Mouse (Mus musculus): ENCODE measurements around the gene Pum1. TPM values are rescaled to one million over a fixed set of nuclear protein-coding genes. Genes with fewer than 3 reads are reported as not detected.
A peak's percentile ranks its signal among the peaks of the same experiment; 100 is the strongest.
"Not testable (repeated sequence)": the region's sequence is repeated elsewhere in the genome, so short reads cannot be mapped to it uniquely, and the experiment has no call there.

Pum1 gene
- polyA plus RNA-seq (2015; fragmentation: Nextera tagmentation; extraction: Ambion mirVana) = 43.8 and 48.5 TPM in 2 replicates

DNA sequence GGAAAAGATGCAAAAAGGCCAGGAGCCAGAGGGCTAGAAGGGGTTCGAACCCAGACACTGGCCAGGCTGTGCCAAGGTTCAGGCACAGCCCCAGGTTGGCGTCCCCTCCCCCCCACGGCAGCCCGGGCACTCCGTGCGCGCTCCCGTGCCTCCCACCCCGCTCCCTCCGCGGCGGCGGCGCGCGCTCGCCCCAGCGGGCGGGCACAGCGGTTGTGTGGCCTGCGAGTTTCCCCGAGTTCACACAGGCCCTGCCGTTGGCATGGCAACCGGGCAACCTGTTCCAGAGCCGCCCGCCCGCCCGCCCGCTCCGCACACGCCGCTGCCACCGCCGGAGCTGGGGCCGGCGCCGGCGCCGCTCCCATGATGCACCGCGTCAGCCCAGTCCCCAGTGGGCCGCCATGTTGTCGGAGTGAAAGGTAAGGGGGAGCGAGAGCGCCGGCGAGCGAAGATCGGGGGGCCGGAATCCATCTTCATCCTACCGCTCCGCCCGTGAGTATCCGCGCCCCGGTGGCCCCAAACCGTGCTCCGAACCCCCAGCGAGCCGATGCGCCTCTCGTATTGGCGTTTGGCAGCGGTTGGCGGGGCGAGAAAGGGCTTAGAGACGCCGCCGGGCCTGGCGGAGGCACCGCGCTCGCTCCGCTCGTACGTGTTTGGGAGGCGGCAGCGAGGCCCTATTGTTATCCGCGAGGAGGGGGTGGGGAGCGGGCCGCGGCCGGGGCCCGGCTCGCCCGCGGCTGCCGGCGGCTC, at the start of gene Pum1:
Pum1 (plus strand) TSS at position 343 of the 747 bp plus-strand sequence.
- peak; percentile 97 for DNase-seq (ENCODE audit: low spot score)

DNA sequence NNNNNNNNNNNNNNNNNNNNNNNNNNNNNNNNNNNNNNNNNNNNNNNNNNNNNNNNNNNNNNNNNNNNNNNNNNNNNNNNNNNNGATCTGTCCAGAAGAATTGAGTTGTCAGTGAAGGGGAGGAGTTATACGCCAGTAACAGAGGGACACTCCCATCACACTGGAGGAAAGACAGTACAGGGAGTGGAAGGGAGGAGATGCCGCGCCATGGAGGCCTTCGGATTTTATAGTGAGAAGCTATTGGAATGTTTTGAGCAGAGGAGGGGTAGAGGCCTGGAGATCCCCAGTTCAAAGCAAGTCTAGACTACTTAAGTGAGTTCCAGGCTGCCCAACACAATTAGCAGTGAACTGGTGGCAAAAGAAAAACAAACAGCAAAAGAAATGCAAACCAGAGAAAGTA, 33.7 kb upstream of the Pum1 start:
- DNase-seq (ENCODE audit: low spot score) = no peak

DNA sequence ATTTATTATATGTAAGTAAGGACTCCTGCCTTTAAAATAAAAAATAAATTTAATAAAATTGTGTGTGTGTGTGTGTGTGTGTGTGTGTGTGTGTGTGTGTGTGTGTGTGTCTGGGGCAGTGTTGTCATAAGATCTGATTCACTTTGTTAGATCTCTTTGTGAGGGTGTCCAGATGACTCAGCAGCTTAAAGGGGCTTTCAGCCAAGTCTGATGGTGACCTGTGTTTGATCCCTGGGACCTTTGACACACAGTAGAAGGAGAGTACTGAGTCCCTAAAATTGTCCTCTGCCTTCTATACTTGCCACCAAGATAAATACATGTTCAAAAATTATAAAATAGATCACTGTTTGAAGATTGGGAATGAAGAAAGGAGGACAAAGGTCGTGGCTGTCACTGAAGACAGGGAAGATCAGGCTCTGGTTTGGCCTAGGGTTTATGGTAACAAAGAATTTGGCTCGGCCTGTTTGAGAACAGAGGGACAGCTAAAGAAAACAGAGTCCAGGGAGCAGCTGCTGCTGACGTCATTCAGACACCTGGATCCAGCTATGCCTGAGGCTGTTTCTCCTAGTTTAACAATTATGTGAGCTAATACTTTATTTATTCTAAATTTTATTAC, 32.8 kb upstream of the Pum1 start:
- DNase-seq (ENCODE audit: low spot score) = no peak

DNA sequence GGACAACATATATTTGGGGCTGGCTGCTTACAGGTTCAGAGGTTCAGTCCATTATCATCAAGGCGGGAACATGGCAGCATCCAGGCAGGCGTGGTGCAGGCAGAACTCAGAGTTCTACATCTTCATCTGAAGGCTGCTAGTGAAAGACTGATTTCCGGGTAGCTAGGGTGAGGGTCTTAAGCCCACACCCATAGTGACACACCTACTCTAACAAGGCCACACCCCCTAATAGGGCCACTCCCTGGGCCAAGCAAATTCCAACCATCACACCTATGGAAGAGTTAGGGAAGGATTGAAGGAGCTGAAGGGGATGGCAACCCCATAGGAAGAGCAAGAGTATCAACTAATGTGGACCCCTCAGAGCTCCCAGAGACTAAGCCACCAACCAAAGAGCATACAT, 28.0 kb upstream of the Pum1 start:
- not testable (repeated sequence) for DNase-seq (ENCODE audit: low spot score)

DNA sequence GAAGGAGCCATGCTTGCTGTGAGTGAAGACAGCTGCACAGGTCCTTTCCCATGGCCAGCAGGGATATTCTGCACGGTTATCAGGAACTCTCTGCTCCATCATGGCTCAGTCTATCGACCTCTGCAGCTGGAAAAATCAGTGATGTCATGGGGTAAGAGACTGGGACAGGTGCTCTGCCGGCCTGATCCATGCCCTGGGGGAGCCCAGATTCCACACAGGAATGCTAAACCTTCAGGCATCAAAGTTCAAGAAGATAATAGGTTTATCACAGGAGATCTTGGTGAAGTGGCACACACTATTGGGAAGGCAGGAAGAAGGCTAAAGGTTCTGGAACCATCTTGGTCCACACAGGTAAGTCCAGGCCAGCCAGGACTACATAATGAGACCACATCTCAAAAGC, 26.4 kb upstream of the Pum1 start:
- DNase-seq (ENCODE audit: low spot score) = no peak

DNA sequence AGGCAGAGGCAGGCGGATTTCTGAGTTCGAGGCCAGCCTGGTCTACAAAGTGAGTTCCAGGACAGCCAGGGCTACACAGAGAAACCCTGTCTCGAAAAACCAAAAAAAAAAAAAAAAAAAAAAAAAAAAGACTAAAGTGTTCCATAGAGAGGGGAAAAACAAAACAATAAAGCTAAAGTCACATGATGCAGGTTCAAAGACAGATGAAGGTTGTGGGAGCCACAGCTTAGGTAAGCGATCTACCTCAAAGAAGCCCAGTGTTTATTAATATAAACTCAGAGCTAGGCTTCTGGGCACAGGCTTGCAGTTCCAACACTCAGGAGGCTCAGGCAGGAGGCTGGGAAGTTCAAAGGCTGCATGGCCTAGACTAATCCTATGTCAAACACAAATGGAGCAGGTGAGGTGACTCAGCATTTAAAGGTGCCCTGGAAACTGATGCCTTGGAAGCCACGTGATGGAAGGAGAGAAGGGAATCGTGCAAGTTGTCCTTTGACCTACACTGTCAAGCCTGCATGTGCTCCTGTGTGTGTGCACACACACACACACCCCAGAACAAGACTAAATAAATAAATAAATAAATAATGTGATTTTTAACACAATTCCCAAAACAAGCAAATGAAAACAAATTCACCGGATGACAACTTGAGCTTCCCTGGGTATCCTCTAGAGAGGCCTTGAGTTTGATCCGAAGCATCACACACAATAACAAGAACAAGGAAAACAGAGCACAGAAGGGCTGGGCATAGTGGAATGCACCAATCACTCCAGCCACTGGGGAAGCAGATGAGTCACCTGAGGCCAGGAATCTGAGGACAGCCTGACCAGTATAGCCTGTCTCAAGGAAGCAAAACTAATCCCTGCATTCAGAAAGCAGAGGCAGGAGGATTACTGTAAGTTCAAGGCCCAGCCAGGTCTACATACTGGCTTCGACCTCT, 25.4 kb upstream of the Pum1 start:
- DNase-seq (ENCODE audit: low spot score) = no peak

DNA sequence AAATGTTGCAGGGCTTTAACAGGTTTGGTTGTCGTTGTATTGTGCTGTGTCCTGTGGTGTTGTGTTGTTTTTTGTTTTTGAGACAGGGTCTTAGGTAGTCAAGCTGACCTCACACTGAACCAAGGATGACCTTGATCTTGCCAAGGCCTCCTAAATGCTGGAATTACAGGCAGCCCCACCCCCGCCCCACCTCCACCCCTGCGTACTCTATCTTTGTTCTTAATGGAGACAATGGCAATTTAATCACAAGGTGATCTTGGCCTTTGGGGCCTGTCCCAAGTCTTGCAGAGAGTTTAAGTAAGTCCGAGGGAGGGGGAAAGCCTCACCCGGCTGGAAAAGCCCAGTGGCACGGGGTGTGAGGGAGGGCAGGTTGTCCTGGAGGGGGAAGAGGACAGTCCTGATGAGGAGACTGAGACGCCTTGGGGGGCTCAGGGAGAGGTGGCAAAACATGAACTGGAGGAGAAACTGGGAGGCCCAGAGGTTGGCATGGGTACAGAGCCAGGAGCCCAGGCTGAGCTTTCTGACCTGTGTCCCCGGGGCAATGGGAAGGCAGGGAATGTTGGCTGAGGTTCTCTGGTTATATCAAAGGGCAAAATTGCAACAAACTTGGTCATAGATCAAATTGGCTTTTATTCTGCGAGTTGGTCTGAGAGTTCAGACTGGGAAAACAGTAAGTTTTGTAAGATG, 22.9 kb upstream of the Pum1 start:
- DNase-seq (ENCODE audit: low spot score) = no peak

DNA sequence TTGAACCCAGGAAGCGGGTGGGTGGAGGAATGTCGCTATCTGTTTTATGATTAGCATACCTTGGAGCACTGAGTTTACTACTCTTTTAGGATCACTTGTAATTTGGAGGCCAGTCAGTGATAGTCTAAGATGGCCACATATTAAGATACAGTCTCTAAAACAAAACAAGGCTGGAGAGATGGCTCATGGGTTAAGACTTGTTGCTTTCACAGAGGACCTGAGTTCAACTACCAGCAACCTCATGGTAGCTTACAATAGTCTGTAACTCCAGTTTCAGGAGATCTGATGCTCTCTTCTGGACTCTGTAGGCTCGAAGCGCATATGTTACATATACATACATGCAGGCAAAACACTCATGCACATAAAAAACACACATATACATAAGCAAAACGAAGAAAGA, 20.7 kb upstream of the Pum1 start:
- DNase-seq (ENCODE audit: low spot score) = no peak

DNA sequence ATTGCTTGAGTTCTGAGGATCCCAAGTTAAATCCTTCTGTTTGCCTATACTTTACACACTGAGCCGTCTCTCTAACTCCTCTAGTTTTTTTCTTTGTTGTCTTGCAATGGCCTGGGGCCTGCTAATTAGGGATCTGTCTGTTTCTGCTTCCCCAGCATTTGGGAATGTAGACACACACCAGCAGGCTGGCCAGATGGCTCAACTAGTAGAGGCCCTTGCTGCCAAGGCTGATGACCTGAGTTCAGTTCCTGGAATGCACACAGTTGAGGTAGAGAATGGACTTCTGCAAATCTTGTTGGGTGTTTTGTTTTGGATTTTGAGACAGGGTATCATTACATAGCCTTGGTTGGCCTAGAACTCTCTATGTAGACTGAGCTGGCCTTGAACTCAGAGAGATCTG, 17.7 kb upstream of the Pum1 start:
- DNase-seq (ENCODE audit: low spot score) = no peak

DNA sequence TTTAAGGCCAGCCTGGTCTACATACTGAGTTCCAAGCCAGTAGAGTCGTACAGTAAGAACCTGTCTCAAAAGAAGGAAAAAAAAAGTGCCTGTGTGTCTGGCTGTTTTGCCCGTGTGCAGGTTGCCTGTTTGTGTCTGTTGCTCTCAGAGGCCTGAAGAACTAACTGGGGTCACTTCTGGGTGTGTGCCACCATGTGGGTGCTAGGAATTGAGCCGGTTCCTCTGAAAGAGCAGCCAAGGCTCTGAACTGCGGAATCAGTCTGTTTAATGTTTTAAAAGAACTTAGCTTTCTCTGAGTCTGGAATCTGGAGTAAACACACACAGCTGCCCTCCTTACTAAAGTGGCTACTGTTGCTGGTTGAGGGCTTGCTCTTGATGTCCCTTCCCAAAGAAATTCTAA, 11.8 kb upstream of the Pum1 start:
- no peak for DNase-seq (ENCODE audit: low spot score)

DNA sequence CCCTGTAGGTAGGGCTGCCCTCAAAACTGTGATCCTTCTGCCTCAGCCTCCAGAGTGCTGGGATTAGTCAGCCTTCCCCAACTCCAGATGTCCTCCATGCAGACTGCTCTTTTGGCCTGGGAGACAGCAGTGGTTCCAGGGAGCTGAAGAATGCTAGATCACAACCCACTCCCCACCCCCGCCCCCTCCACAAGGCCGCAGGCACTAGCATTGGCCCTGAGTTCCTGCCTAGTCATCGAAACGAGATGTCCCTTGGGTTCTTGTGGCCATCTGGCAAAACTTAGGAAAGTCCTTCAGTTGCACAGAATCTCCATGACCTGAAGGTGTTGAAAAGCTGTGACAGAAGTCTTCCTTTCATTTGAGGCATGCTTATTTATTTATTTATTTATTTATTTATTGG, 10.6 kb upstream of the Pum1 start:
- DNase-seq (ENCODE audit: low spot score) = no peak

DNA sequence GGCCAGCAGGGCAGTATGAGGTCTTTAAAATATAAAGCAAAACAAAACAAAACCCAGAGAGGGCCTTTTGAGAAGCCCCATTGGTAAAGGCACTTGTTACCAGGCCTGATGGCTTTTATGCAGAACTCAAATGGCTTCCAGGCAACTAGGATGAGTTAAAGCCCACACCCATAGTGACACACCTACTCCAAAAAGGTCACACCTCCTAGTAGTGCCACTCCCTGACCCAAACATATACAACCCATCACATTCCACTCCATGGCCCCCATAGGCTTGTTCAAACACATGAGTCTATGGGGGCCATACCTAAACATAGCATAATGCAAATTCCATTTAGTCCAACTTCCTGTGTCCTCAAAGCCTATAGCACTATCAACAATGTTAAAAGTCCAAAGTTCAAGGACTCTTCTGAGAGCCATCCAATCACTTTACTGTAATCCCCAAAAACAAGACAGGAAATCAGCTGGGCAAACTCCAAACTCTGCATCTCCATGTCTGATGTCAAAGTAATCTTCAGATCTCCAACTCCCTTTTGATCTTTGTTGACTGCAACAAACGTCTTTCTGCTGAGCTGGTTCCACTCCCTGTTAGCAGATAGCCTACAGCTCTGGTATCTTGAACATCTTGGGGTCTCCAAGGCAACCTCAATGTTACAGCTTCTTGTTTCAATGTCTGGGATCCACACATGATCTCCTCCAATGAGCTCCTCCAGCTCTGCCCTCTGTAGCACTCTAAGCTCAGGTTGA, 5.1 kb upstream of the Pum1 start:
- peak; percentile 12 for DNase-seq (ENCODE audit: low spot score)

DNA sequence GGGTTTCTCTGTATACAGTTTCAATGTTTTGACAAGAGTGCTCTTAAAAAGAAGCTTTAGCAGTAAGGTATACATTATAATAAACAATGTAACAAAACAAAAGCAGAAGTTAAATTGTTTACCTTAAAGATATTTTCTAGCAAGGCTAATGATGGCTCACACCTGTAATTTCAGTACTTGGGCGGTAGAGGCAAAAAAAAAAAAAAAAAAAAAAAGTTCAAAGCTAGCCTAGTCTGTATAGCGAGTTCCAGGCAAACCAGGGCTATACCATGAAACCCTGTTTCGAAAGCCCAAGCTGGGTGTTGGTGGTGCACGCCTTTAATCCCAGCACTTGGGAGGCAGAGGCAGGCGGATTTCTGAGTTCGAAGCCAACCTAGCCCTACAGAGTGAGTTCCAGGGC, 3.7 kb upstream of the Pum1 start:
- no peak for DNase-seq (ENCODE audit: low spot score)

DNA sequence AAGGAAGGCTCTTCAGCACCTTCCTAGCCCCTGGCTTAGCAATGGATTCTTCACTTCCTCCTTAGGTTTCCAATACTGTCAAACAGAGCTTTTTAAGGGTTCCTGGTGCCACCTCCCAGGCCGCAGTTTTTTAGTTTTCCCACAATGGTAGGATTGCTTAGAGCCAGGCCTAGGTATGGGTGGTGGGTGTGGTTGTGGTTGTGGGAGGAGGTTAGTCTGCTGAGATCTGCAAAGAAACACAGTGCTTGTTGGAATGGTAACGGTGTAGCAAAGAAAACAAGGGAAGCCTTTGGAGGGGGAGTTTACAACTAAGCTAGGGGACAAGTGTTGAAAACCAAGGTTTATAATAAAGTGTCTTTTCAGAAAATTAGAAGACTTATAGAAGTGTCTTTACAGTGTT, 3.0 kb upstream of the Pum1 start:
- no peak for DNase-seq (ENCODE audit: low spot score)

DNA sequence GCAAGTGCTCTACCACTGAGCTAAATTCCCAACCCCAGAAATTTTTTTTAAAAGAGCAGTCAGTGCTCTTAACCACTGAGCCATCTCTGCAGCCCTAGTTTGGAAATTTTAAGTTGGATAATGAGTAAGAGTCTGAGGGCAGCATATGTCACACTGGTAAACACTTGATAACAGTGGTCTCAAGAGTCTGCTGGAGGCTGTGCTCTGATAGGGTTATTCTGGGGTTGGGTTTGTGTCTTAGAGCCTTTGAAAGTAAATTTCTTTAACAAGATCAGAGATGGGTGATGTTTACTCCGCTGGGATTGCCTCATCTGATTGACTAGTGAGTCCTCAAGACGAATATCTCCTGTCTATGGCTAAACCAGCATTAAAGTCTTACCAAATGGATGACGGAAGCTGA, 2.0 kb upstream of the Pum1 start:
- DNase-seq (ENCODE audit: low spot score) = no peak

DNA sequence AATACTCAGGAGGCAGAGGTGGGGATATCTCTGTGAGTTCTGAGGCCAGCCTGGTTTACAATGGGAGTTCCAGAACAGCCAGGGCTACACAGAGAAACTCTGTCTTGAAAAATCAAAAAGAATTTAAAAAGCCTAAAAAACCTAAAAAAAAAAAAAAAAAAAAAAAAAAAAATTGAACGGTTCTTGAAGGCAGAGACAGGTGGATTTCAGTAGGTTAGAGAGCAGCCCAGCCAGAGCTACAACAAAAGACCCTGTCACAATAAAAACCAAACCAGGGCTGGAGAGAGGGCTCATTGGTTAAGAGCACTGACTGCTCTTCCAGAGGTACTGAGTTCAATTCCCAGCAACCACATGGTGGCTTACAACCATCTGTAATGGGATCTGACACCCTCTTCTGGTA, 816 bp upstream of the Pum1 start:
- not testable (repeated sequence) for DNase-seq (ENCODE audit: low spot score)

DNA sequence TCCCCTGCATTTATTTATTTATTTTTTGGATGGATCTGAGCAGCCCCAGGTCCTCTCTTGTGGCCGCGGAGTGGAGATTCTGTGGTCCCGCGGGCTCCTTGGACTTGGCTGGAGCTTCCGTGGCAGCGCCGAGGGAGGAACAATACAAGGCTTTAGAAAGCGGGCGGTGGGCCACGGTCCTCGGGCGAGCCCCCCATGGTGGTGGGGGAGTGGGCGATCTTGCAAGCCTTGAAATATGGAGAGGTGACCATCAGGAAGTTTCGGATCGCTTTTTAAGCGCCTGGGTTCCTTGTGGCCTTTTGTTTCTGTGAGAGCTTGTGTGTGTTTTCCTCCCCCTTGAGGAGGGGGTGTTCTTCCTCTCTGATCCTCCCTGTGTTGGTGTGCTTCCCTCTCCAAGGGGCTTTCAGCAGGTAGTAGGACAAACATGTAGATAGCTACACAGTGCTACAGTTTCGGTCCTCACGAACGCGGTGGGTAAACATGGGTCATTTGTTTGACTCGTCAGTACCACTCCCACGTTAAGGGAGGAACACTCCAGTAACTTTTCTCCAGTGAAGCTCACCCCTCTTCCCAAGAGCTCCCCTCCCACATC, 785 bp downstream of the Pum1 start:
- peak; percentile 31 for DNase-seq (ENCODE audit: low spot score)

DNA sequence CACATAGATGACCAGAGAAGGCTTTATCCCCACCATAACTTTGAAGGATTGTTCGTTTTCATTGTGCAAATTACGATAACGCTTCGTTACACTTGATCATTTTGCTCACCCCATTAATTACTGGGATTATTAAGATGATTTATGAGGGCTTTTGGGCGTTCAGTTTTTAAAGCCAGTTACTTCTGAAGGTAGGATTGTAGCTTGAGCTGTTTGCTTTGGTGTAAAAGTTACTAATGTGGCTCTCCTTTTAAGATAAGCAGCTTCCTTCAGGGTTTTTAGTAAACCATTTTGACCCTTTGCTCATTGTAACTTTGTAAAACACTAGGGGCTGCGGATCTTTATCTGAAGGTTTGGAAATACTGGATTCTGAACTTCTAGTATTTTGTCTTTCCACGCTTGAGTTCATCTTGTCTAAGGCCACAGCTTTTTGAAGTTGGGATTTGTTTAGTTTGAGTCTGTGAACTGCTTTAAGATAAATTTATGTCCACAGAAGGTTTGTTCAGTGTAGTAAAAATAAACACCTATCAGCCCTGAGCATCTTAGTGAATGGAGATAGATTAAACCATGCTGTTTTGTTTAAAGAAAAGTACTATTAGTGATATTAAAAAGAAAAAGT, 1.4 kb downstream of the Pum1 start:
- DNase-seq (ENCODE audit: low spot score) = no peak

DNA sequence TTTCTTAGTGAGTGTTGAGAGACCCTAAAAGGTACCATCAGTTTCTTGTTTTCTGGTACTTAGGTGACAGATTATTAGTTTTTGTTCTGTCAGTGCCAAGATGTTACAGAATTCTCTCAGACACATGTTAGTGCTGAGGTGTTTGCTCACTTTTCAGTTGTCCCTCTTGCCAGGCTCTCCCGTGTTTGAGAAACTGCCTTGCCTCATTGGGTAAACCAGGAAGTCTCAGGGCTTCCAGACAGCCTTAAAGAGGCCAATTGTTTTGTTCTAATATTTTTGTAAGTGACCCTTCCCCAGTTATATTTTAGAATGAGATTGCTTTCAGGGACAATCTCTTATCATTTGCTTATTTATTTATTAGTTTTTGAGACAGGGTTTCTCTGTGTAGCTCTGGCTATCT, 2.1 kb downstream of the Pum1 start:
- DNase-seq (ENCODE audit: low spot score) = no peak

DNA sequence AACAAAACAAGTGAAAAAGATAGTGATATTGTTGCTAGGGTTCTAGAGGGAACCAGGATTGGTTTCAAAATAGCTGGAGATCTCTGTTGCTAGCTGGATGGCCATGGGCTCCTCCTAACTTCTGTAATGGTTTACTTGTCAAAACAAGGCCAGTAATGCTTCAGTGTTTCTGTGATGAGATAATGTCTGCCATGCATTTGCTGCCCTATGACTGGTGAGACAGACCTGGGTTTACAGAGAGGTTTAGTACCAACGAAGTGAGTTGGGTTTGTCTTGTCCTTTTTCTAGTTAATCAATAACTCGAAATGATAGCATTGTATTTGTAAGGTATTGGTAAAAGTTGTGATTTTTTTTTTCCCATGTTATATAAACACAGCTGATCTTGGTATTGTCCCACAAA, 4.6 kb downstream of the Pum1 start:
- DNase-seq (ENCODE audit: low spot score) = no peak
